Mouse (Mus musculus): Measurements from ENCODE around the gene Uqcr11. TPM values are rescaled to one million over a fixed set of nuclear protein-coding genes. Genes with fewer than 3 reads are reported as not detected.

Gene Uqcr11
- 10 to 100 TPM; 63.7 to 70.9 TPM for total RNA-seq (2023)

DNA sequence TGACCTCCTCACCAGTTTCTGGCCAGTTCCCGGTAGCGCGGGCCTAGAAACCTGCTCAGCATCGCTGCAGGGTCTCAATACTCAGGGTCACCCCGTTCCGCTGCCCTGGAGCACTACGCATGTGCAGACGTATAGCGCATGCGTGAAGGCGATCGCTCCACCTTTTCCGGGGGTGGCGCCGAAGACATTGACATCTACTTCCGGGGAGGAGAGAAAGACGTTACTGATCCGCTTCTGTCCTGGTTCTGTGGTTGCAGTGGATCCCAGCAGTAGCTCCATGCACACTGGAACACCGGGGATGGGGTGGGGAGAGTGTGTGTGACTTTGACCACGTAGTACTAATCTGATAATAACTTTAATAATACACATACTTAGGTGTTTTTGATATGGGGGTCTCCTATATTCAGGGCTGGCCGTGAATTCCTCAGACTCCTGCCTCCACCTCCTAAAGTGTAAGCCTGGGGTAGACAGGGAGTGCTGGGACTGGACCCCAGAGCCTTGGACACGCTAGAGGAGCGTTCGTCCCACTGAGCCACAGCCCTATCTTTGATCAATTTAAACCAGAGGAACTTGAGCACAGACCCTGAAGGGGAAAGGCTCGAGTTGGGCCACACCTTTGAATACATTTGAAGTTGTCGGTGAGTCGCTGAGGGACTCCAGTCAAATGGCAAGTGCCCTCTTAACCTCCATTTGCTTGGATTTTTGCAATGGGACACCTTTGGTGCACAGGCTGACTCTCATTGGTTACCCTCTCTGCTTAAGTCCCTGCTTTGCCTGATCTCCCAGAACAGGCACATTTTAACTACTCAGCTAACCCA is at the start of gene Uqcr11:
Gene Uqcr11 (minus strand): TSS at position 147 of the 818 bp plus-strand sequence.

DNA sequence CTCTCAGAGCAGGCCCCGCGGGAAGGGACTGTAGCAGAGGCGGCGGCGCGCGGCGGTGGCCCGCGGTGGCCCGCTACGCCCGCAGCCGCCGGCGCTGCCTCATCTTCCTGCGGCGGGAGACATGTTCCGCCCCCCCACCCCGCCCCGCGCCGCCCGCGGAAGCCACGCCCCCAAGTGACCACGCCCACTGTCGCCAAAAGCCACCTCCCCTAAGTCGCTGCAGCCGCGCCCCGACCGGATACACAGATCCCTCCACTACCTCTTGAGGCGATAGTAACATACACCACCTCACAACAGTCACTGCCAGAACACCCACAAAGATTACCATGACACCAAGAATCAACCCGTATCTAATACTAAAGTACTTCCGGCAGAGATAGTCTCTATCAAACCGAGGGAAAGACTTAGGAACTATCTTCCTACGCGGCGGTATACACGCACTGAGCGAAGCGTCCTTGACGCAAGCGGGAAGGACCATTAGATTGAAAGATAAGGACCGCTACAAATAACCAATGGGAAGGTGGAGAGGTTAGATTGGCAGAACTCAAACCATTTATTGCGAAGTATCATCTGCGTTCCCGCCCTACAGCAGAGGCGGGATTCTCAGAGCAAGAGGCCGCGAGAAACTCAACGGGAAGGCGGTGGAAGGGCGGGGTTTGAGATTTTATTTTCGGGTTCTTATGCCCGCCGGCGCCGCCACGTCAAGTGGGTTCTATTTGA is 27.0 kb upstream of the Uqcr11 start, which contains the start of gene Tcf3:
Gene Tcf3 (minus strand): TSS at position 135 of the 720 bp plus-strand sequence.

DNA sequence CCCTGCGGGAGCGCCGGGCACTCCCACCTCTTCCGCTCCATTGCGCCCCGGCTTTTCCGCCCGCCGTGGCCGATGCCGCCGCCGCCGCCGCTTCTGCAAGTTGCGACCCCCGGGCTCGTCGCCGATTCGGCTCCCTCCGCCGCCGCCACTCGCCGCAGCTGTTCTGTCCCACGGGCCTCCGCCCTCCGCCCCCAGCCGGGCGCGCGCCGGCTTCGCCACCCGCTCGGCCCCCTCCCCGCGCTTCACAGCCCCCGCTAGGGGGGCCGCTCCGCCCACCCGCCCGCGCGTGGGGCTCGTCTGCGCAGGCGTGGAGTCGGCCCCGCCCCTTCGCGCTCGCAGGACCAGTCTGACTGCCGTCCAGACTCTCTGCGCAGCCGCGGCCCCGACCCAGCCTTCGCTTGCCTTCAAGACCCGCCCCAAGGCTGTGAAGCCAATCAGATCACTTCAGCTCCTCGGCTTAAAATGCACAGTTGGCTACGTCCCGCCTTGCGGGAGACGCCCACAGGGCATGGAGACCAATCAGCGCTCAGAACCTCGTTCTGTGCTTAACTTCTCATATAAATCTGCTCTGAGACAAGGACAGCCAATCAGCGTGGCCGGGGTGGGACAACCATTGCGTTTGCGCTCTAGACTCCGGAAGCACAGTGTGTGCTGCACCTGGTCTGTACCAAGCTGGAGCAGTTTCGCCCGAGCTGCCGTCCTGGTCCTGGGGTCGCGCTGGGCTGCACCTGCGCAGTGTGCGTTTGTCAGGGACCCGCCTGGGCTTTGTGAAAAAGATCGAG is 7.2 kb downstream of the Uqcr11 start, which contains the start of gene Mbd3:
Gene Mbd3 (minus strand): TSS at position 360 of the 782 bp plus-strand sequence.

DNA sequence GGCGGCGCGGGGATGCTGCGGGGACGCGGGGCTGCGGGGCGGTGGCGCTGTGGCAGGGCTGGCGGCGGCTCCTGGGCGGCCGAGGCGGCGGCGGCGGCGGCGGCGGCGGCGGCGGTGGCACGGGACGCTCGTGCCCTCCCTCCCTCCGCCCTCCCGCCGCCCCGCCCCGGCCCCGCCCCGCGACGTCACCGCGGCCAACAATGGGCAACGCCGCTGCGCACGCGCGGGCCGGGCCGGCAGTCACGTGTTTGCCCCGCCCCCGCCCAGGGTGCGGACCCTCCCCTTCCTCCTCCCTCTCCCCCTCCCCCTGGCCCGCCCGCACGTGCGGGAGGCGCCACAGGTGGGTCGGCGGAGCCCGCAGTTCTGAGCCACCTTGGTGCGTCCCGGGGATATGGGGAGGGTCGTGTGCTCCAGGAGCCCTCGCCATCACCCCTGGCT is 19.1 kb downstream of the Uqcr11 start, which contains the start of gene Mex3d:
Gene Mex3d (minus strand): TSS at position 138 of the 438 bp plus-strand sequence.

DNA sequence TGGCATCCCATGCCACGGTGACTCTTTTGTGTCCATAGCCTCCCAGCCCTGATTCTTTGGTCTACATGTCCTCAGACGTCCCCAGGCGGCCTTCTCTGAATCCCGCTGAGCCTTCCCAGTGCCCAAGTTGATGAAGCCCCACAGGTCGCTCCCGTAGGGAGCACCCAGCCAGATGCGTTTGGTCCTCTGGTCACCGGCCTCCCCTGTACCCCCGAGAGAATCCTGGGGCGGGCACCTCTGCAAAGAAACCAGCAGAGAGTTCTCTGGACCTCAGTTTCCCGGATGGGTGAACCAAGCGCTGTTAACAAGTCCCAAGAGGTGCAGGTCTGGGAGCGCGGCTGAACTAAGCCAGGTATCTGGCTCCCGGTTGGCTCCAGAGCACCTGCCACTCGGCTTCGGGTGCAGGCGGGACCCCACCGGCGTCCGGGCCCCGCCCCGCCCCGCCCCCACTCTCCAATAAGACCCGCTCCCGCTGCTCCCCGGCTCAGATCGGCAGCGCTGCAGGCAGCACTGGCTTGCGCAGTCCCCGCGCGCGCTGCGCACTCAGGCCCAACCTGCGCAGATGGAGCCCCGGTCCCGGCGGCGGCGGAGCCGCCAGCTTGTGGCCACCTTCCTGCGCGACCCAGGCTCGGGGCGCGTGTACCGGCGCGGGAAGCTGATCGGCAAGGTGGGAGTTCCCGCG is 50.5 kb downstream of the Uqcr11 start, which contains the start of gene Plk5:
Gene Plk5 (plus strand): TSS at position 459 of the 682 bp plus-strand sequence.

Other genes with a start within 250 kb of the Uqcr11 start
- gene Cirbp, start 240.8 kb downstream of the Uqcr11 start, total RNA-seq (2023), result 100 to 1,000 TPM; 113 to 134 TPM
- gene 1600002K03Rik, start 233.9 kb downstream of the Uqcr11 start, total RNA-seq (2023), result 10 to 100 TPM; 15.1 to 16.3 TPM
- under 1 TPM; 0.27 to 0.41 TPM for gene Efna2, start 227.3 kb downstream of the Uqcr11 start, total RNA-seq (2023)
- gene Mum1, start 180.4 kb downstream of the Uqcr11 start, total RNA-seq (2023), result 10 to 100 TPM; 76.1 to 76.3 TPM
- 100 to 1,000 TPM in 1 of 2 experiments, 10 to 100 TPM in 1; 99.2 to 104 TPM for gene Ndufs7, start 157.7 kb downstream of the Uqcr11 start, total RNA-seq (2023)
- not detected for gene Gamt, start 145.8 kb downstream of the Uqcr11 start, total RNA-seq (2023)
- 100 to 1,000 TPM; 175 to 182 TPM for gene Dazap1, start 145.3 kb downstream of the Uqcr11 start, total RNA-seq (2023)
- gene Rps15, start 114.4 kb downstream of the Uqcr11 start, total RNA-seq (2023), result 1,000 to 10,000 TPM; 3,585 to 3,724 TPM
- gene Apc2, start 110.9 kb downstream of the Uqcr11 start, total RNA-seq (2023), result 1 to 10 TPM in 1 of 2 experiments, under 1 TPM in 1; 0.09 to 1.0 TPM
- 10 to 100 TPM; 25.0 to 28.7 TPM for gene 2310011J03Rik, start 86.3 kb downstream of the Uqcr11 start, total RNA-seq (2023)
- 1 to 10 TPM; 2.9 to 3.1 TPM for gene Pcsk4, start 77.3 kb downstream of the Uqcr11 start, total RNA-seq (2023)
- gene Reep6, start 76.9 kb downstream of the Uqcr11 start, total RNA-seq (2023), result under 1 TPM in 1 of 2 experiments, not detected in 1; 0.90 TPM
- not detected for gene Adamtsl5, start 58.4 kb downstream of the Uqcr11 start, total RNA-seq (2023)
- not detected for gene Plk5, start 50.4 kb downstream of the Uqcr11 start, total RNA-seq (2023)
- 1 to 10 TPM; 8.0 to 8.7 TPM for gene Mex3d, start 19.2 kb downstream of the Uqcr11 start, total RNA-seq (2023)
- gene Mbd3, start 7.3 kb downstream of the Uqcr11 start, total RNA-seq (2023), result 100 to 1,000 TPM; 107 to 120 TPM
- gene Tcf3, start 26.8 kb upstream of the Uqcr11 start, total RNA-seq (2023), result 10 to 100 TPM; 98.1 to 99.2 TPM
- gene Onecut3, start 88.0 kb upstream of the Uqcr11 start, total RNA-seq (2023), result not detected
- not detected for gene Atp8b3, start 132.3 kb upstream of the Uqcr11 start, total RNA-seq (2023)
- gene Rexo1, start 154.7 kb upstream of the Uqcr11 start, total RNA-seq (2023), result 100 to 1,000 TPM; 123 to 132 TPM
- gene Klf16, start 170.5 kb upstream of the Uqcr11 start, total RNA-seq (2023), result 10 to 100 TPM; 27.9 to 29.2 TPM
- 10 to 100 TPM; 49.3 to 56.2 TPM for gene Abhd17a, start 183.5 kb upstream of the Uqcr11 start, total RNA-seq (2023)
- 10 to 100 TPM; 52.6 to 54.4 TPM for gene Scamp4, start 196.0 kb upstream of the Uqcr11 start, total RNA-seq (2023)
- gene Adat3, start 196.1 kb upstream of the Uqcr11 start, total RNA-seq (2023), result 1 to 10 TPM; 3.0 to 4.8 TPM
- 1 to 10 TPM; 4.5 to 7.9 TPM for gene Gm49322, start 199.2 kb upstream of the Uqcr11 start, total RNA-seq (2023)
- gene Csnk1g2, start 216.0 kb upstream of the Uqcr11 start, total RNA-seq (2023), result 100 to 1,000 TPM; 212 to 215 TPM